Mouse (Mus musculus): ENCODE results near the gene Ank.

Gene Ank

DNA sequence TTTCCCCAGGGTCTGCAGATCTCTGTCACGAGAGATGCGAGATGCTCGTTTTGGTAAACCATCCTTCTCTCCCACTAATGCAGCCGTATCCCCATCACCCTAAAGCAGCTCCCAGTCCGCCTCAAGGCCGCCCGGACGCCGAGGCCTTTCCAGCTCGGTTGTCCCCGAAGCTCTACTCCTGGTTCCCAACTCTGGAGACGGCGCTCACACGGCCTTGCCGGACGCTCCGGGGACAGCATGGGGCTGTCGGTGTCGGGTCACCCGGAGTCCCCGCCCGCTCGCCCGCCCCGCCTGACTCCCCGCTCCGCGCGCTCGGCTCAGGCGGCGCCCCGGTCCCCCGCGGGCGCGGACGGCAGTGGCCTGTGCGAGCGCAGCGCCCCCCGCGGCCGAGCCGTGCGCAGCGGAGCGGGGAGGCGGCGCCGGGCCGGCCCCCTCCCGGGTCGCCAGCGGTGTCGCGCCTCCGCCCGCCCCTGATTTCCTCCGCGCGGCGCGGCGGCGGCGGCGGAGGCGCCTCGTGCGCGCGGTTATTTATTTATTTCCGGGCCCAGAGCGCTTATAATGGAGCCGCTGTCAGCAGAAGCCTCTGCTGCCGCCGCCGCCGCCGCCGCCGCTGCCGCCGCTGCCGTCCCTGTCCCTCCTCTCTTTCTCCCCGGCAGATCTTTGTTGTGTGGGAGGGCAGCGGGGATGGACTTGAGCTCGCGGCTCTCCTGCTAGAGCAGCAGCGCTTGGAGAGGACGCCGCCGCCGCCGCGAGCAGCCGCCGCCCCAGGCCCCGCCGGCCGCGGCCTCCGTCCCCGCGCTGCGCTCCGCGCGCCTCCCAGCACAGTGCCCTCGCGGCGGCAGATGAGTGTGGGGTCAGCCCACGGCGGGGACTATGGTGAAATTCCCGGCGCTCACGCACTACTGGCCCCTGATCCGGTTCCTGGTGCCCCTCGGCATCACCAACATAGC lies at the start of gene Ank:
Ank (plus strand) TSS at position 547 of the 950 bp plus-strand sequence.
- in situ Hi-C loops (cut with MboI, MseI), result loop anchor here (10.0 kb wide), 1 partner anchor 118 kb away; no protein-coding TSS in a partner anchor

DNA sequence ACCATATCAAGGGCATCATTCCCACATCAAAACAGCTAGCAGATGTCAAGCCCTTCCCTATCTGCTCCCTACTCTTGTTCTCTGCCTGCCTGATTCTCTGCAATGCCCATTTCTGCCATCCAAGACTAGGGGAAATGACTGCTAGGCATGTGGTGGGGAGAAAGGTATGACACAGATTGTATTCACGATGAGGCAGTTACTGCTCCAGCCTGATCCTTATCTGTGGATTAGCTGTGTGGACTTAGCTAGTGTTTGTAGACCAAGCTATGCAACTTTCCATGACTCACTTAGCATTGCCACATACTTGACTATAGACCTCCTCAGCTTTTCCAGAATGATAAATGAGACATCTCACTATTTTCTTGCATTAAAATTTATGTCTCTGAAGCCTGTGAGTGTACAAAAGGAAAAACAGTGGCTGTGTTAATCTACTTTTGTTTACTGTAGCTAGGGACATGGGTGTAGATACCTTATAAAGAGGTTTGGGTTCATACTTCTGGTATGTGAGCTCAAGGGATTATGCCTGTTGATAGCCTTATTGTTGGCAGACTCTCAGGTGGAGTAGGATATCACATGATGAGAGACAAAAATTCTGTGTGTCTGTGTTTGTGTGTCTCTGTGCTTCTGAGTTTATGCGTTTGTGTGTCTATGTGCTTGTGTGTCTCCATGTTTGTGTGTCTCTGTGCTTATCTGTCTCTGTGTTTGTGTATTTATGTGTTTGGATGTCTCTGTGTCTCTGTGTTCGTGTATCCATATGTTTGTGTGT lies 47.7 kb upstream of the Ank start:
- in situ Hi-C loops (cut with MboI, MseI), result loop anchor here (5.0 to 25.0 kb wide), 2 partner anchors 86 to 1244 kb away; no protein-coding TSS in a partner anchor

DNA sequence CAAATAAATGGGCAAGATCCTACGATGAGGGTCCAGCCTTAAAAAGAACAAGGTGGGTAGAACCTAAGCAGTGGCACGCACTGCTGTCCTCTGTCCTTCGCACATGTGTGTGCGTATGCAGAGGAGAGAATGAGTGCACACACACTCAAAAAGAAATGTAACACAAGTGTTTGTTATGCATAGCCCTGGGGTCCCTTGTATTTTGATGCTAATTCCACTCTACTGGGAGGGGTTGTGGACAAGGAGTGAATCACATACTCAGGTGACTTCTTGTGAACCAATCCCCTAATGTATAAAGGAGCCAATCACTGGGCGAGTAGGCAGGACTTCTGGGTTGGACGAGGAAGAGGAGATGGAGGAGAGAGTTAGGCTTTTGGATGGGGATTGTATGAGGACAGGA lies 44.9 kb upstream of the Ank start:
- in situ Hi-C loops (cut with MboI, MseI), result loop anchor here (25.0 kb wide), 1 partner anchor 1241 kb away; no protein-coding TSS in a partner anchor

DNA sequence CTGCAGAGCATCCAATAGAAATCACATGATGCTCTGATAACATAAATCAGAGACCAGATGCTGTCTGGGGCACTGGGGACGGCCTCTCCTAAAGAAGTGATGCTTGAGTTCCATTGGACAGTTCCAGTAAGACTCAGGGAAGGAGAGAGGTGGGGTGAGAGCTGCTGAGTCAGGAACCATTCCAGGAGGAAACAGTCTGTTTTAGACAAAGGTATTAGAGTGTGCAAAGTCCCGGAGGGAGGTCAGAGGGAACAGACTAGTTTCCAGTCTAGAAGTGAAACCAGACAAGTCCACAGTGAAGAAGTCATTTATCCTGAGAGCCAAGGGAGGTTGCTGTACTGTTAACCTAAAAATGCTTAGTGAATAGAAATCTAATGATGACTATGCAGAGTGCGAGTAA lies 38.9 kb upstream of the Ank start:
- in situ Hi-C loops (cut with MboI, MseI), result no loop called here

- in situ Hi-C loops (cut with MboI, MseI), result no loop called here
Observed at GRCm38 (mm10) chr15:27430241-27430640, 36.2 kb upstream of the Ank start.

- in situ Hi-C loops (cut with MboI, MseI), result no loop called here
Observed at GRCm38 (mm10) chr15:27432851-27433615, 33.4 kb upstream of the Ank start.

GRCm38 (mm10) chr15:27435409-27435808 lies 31.1 kb upstream of the Ank start:
- in situ Hi-C loops (cut with MboI, MseI), result no loop called here

- in situ Hi-C loops (cut with MboI, MseI), result no loop called here
Observed at GRCm38 (mm10) chr15:27436194-27436593, 30.3 kb upstream of the Ank start.

- in situ Hi-C loops (cut with MboI, MseI), result no loop called here
Observed at GRCm38 (mm10) chr15:27441053-27441452, 25.4 kb upstream of the Ank start.

DNA sequence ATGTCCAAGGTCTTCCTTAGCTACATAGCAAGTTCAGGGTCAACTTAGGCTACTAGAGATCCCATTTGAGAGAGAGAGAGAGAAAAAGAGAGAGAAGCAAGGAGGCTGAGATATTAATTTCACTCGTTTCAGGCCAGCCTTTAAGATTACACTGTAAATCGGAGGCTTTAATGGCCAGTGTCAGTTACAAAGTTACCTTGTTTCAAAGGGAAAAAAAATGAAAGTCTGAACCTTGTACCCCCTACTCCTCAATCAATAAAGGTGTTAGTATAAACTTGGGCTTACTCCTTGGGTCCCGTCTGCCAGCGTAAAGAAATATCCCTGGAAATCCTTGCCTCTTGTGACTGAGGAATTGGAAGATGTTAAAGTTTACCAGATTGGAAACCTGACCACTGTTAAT lies 24.9 kb upstream of the Ank start:
- in situ Hi-C loops (cut with MboI, MseI), result no loop called here

DNA sequence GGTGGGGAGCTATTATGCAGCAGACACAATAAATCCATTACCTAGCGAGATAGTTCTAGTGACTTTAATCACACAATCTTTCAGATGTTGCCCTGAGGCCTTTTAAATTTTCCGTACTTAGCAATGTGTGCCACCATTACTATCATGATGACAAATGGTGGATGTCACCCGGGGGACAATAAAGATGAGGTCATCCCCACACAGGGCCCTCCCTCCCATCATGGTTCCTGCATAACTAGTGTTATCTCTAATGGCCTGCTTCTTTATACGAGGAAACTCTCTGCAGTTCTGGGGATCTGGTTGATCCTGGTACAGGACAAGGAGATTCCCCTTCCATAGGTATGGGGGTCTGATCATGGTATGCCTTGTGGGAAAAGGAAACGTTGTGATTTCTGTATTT lies 24.5 kb upstream of the Ank start:
- in situ Hi-C loops (cut with MboI, MseI), result no loop called here

DNA sequence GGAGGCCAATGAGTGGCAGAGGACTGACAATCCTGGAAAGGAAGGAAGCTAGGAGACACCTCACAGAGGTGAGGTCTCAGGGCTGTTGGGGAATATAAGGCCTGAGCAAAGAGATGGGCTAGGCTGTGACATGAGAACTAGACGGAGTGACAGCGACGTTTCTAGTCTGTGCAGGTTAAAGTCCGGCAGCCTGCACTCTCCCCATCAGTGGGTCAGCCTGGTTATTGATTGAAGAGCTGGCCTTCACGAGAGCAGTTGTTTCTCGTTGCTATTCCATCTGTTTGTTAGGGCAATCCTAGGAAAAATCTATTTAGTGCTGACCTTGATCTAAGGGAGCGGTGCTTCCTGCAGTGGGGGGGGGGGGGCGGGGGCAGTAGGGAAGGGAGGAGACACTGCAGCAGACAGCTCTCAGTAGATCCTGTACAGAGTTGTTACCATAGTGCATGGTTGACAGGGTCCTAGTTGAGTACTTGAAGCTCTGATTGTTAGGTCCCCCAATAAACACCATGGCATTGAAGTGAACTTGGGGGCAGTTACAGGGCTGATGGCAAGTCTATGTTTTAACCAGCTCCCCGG lies 21.6 kb upstream of the Ank start:
- in situ Hi-C loops (cut with MboI, MseI), result no loop called here

GRCm38 (mm10) chr15:27450689-27451088 lies 15.8 kb upstream of the Ank start:
- in situ Hi-C loops (cut with MboI, MseI), result no loop called here

DNA sequence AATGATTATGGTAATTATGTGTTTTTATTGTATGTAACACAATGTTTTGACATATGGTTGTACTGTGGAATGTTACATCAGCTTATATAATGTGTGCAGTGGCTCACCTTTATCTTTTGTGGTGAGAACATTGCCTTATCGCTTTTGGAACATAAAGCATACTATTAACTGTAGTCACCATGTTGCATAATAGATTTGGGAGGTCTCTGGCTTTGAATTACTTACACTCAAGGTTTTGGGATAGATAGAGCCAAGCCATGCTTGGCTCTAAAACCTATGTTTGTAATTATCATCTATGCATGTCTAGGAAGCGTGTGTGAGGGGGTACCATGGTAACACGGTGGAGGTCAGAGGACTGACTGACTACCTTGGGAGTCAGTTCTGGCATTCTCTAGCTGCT lies 14.7 kb upstream of the Ank start:
- in situ Hi-C loops (cut with MboI, MseI), result no loop called here

- in situ Hi-C loops (cut with MboI, MseI), result no loop called here
Observed at GRCm38 (mm10) chr15:27452496-27452895, 14.0 kb upstream of the Ank start.

DNA sequence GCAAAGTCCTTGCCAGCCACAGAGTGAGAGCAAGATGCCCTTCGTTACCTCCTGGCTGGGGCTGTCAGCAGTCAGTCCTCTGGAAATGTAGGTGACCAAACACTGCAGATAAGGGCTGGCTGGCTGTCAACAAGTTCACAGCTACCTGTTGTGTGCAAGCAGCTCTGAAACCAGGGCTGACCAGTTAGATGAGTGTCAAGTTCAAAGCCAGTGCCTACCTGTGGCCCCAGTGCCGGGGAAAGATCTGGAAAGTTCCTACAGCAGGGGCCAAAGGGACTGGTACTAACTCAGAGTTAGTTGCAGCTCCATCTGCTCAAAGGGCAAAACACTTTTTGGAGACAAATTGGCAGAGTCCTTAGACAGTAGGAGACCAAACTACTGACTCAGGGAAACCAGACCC lies 9.5 kb upstream of the Ank start:
- in situ Hi-C loops (cut with MboI, MseI), result no loop called here

DNA sequence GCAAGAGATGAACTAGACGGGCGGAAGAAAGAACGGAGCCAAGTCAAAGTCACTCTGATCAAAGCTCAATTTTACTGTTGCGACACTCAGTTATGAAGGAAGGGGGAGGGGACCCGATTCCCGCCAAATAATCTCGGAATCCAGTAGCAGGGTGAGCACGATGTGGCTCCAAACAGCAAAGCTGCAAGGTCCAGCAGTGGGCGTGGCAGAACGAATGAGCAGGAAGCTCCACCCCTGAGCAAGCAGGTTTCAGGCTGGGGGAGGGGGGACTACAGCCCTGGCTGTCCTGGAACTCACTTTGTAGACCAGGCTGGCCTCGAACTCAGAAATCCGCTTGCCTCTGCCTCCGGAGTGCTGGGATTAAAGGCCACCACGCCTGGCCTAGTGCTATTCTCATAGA lies 6.7 kb upstream of the Ank start:
- in situ Hi-C loops (cut with MboI, MseI), result loop anchor here (10.0 kb wide), 1 partner anchor 125 kb away; no protein-coding TSS in a partner anchor

DNA sequence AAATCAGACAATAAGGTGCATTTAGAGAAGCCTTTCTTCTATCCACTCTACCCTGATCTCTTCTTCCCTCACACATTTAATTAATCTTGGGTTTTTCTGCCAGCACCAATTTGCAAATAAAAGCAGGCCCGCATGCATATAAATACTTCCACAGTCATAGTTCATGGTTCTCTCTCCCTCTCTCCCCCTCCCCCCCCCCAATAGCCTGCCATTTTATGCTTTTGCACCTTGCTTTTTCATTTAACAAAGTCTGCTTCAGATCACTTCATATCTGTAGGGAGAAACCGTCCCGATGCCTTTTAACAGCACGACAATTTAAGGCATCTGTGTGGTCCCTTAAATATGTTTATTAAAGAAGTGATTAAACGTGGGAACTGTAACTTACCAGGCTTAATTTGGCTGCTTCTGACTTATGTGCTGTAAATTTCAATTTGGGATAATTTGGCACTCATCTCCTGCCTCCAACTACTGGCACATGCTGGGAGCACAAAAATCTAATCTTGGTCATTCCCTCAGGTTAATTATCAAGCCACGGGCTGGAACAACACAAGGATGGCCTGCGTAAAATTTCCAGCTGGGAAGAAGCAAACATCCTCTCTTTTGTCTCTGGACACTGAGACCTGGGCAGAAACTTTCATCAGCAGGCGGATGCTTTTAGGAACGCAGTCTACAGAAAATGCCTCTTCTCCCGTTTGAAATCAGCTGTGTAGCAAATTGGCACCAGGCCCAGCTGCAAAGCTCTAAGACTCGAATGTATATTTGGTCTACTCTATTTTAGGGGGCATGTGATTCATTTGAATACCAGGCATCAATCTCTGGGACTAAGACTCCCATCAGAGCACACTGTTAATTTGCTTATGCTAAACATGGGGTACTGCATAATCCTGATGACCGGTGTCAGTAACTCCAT lies 4.9 kb upstream of the Ank start:
- in situ Hi-C loops (cut with MboI, MseI), result loop anchor here (10.0 kb wide), 1 partner anchor 123 kb away; no protein-coding TSS in a partner anchor

- in situ Hi-C loops (cut with MboI, MseI), result loop anchor here (10.0 kb wide), 1 partner anchor 121 kb away; no protein-coding TSS in a partner anchor
Observed at GRCm38 (mm10) chr15:27463876-27464275, 2.6 kb upstream of the Ank start.

DNA sequence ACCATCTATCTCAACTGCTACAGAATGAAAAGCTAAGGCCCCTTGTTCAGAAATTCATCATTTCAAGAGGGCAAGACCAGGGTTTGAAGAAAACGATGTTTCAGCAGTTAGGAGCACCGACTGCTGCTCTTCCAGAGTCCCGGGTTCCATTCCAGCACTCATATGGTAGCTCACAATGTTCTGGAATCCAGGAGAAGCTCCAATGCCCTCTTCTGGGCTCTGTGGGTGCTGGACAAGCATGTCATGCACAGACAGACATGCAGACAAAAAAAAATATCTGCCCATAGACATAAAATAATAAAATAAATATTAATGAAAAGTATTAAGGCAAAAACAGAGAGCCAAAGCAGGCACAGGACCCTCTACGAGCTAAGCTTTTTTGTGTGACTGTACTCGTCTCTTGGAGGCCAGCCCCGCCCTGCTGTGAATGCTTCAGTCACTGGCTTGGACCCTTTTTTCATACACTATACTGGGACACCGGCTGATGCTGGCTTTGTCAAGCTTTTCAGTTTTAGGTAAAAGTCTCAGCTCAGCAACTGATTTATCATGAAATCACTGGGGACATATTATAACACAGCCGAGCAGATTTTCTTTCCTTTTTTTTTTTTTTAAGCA lies 979 bp upstream of the Ank start:
- in situ Hi-C loops (cut with MboI, MseI), result loop anchor here (10.0 kb wide), 1 partner anchor 119 kb away; no protein-coding TSS in a partner anchor
